ENCODE assay signal across 23 mouse cellular contexts in genomic region chr1:76392536-76392935, GRCm38 (mm10).
DNase-seq lines count a peak whose midpoint lies in the region; ATAC-seq lines count a peak whose summit lies in the region.
"Had no signal": no experiment of that assay in that cellular context is flagged by ENCODE, and none has a peak within 500 bp of the region (broad histone marks: within the 10 kb centered on the region; RNA-seq: fewer than 3 reads in every experiment).

No protein-coding gene starts in this region.

- peaks cover 7% of the 10 kb centered on the region; the same call in 1 of the 2 replicates for H3K4me1 ChIP-seq in forebrain, embryonic 13.5 days
- H3K4me1 ChIP-seq: embryonic facial prominence, embryonic 15.5 days; forebrain, embryonic 10.5 days had no signal

- ATAC-seq in forebrain, embryonic 13.5 days, result no peak
- ATAC-seq: activated CD4-positive, CD25-positive, alpha-beta regulatory T cell, adult 4 months; forebrain, embryonic 15.5 days; inflammation-experienced regulatory T-cells, adult 6 months had no signal

- H3K4me3 ChIP-seq in forebrain, embryonic 13.5 days, result no peak overlapping the region
- H3K4me3 ChIP-seq: embryonic facial prominence, embryonic 15.5 days; erythroblast, embryonic 14.5 days; forebrain, embryonic 10.5 days; forebrain, embryonic 15.5 days; heart, adult 2 months; heart, embryonic 12.5 days; hindbrain, embryonic 15.5 days had no signal

- H3K36me3 ChIP-seq in forebrain, embryonic 13.5 days (ENCODE audit: poor library complexity, severe bottlenecking), result no peaks in the 10 kb centered on the region
- H3K36me3 ChIP-seq: embryonic facial prominence, embryonic 15.5 days; forebrain, embryonic 10.5 days; forebrain, embryonic 15.5 days; heart, embryonic 12.5 days; hindbrain, embryonic 15.5 days had no signal

- no peak overlapping the region for H3K27ac ChIP-seq in forebrain, embryonic 13.5 days
- H3K27ac ChIP-seq: embryonic facial prominence, embryonic 15.5 days; forebrain, embryonic 10.5 days; forebrain, embryonic 15.5 days; heart, adult 2 months; hindbrain, embryonic 15.5 days had no signal

- 40% methylated on average over 6 of the region's 6 CpGs for WGBS in forebrain, embryonic 13.5 days

- H3K4me2 ChIP-seq in forebrain, embryonic 13.5 days, result no peak overlapping the region
- H3K4me2 ChIP-seq: embryonic facial prominence, embryonic 15.5 days; forebrain, embryonic 15.5 days; heart, embryonic 12.5 days; hindbrain, embryonic 15.5 days had no signal

- H3K9ac ChIP-seq in forebrain, embryonic 13.5 days, result no peak overlapping the region
- H3K9ac ChIP-seq: embryonic facial prominence, embryonic 15.5 days; forebrain, embryonic 15.5 days; heart, embryonic 12.5 days; hindbrain, embryonic 15.5 days had no signal

- H3K9me3 ChIP-seq in forebrain, embryonic 13.5 days (replicated peaks), result no peaks in the 10 kb centered on the region
- H3K9me3 ChIP-seq: embryonic facial prominence, embryonic 15.5 days; forebrain, embryonic 10.5 days; forebrain, embryonic 15.5 days; heart, embryonic 12.5 days; hindbrain, embryonic 15.5 days had no signal

- DNase-seq in layer of hippocampus, adult 11-12 months (ENCODE audit: low spot score), result peak; percentile 21
- no peak for DNase-seq in layer of hippocampus, adult 9-10 months (ENCODE audit: low spot score)
- DNase-seq in left cerebral cortex, adult 11 months (ENCODE audit: low spot score), result peak; percentile 2
- no peak for DNase-seq in left cerebral cortex, postnatal 10 days (ENCODE audit: extremely low spot score in 1 of 2, low spot score in 2 of 2)
- peak; percentile 21 for DNase-seq in R1 (ENCODE audit: low read depth, low spot score)
- peak; percentile 52 for DNase-seq in telencephalon, adult 2 months (ENCODE audit: low read depth, low spot score)
- DNase-seq: adrenal gland, adult 2 months; adrenal gland, postnatal 25 days; cerebellum, adult 11 months; cerebellum, adult 8-10 months; embryo, embryonic 11 days; gastrocnemius, postnatal 14 days; heart, adult 2 months had no signal

- intact Hi-C loops in left cerebral cortex, postnatal 10 days (cut with DNase I), result no loop called here

- no peaks in the 10 kb centered on the region for H3K27me3 ChIP-seq in forebrain, embryonic 13.5 days
- H3K27me3 ChIP-seq: CH12.LX; embryonic facial prominence, embryonic 15.5 days; forebrain, embryonic 15.5 days; heart, embryonic 12.5 days; hindbrain, embryonic 15.5 days had no signal

Comparison
In these comparisons a context has a peak if more than half of its experiments do, and no peak if none do; other contexts are left out.
1. DNase-seq: peak in layer of hippocampus, adult 11-12 months (single experiment), left cerebral cortex, adult 11 months (single experiment), R1 (single experiment) and telencephalon, adult 2 months (single experiment); none in layer of hippocampus, adult 9-10 months (single experiment) and left cerebral cortex, postnatal 10 days (0 of 2).